Mouse (Mus musculus) limb, embryonic 10.5 days (tissue): ENCODE results near the gene Krtap27-1. TPM values are rescaled to one million over a fixed set of nuclear protein-coding genes. Genes with fewer than 3 reads are reported as not detected.

Experiments
- DNase-seq: peaks from one replicate; pipeline ENCODE4 v3.0.0-alpha.2; 2017; ENCODE audit warnings: low spot score
- H3K27ac ChIP-seq: fragments of 300-500 bp; sonication (generic); 2 replicates; pipeline ENCODE4 v1.5.1; 2016; ENCODE audit warnings: mild to moderate bottlenecking
- H3K27me3 ChIP-seq: fragments of 300-500 bp; sonication (generic); 2 replicates; pipeline ENCODE4 v1.6.1; 2016; ENCODE audit warnings: low read depth, mild to moderate bottlenecking; ENCODE audit not compliant: poor library complexity, severe bottlenecking
- H3K36me3 ChIP-seq: fragments of 300-500 bp; sonication (generic); 2 replicates; pipeline ENCODE4 v1.6.1; 2016; ENCODE audit warnings: mild to moderate bottlenecking, moderate library complexity
- H3K4me1 ChIP-seq: fragments of 300-500 bp; sonication (generic); 2 replicates; pipeline ENCODE4 v1.6.1; 2016
- H3K4me3 ChIP-seq: fragments of 300-500 bp; sonication (generic); 2 replicates; pipeline ENCODE4 v1.5.1; 2016; ENCODE audit warnings: mild to moderate bottlenecking, moderate library complexity
- H3K9me3 ChIP-seq: fragments of 300-500 bp; sonication (generic); replicated peaks from 2 replicates; pipeline ENCODE4 v1.6.1; 2016; ENCODE audit warnings: mild to moderate bottlenecking
- WGBS: fragments of 180-500 bp; shearing (Covaris S2); methylation state at CpG from one replicate; pipeline ENCODE4 v1.1.7; 2016; 5-methylcytosine and 5-hydroxymethylcytosine counted together
- polyA plus RNA-seq: library from polyadenylated mRNA; unstranded; fragments of >200 nt; fragmentation: Nextera tagmentation; extraction: Ambion mirVana; gene quantifications from 2 replicates; pipeline ENCODE4 v1.2.1, GENCODE M21; 2016

Gene Krtap27-1
- not detected in 2 replicates for polyA plus RNA-seq

DNA sequence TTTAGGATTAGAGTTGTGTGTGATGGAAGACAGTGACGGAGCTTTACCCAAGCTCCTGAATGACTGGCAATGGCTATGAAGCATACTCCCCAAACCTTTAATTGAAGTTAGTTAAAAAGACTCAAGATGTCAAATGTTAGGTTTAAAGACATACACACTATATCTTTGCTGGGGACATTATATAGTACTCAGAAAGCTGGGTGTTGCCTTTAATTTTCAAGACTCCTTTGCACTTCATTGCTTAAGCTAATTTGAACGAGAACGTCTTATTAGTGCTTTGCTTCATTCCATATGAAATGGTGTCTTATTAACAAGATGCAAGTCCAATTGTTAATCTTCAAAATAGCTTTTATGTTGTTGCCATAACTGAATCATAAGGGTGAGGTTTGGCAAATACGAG is at the start of gene Krtap27-1:
Gene Krtap27-1 (minus strand): TSS at position 101 of the 400 bp plus-strand sequence.
- H3K27me3 ChIP-seq = no peaks in the 10 kb centered on the region

GRCm38 (mm10) chr16:88720031-88720430 is 48.6 kb upstream of the Krtap27-1 start:
- DNase-seq = no peak
- WGBS = 43% methylated on average over 1 of the region's 1 CpGs
- H3K27ac ChIP-seq = no peak overlapping the region
- H3K36me3 ChIP-seq = no peaks in the 10 kb centered on the region
- no peaks in the 10 kb centered on the region for H3K9me3 ChIP-seq
- 0 out of 2 replicates have a peak, but pooled peaks cover 3% of the 10 kb centered on the region for H3K4me1 ChIP-seq
- H3K27me3 ChIP-seq = no peaks in the 10 kb centered on the region
- no peak overlapping the region for H3K4me3 ChIP-seq

More for the DNA sequence above, at the start of gene Krtap27-1:
- 85% methylated on average over 4 of the region's 4 CpGs for WGBS
- H3K4me1 ChIP-seq = no peaks in the 10 kb centered on the region
- H3K36me3 ChIP-seq = no peaks in the 10 kb centered on the region
- H3K27ac ChIP-seq = no peak within 1 kb of the TSS
- no peak for DNase-seq
- H3K4me3 ChIP-seq = no peak within 1 kb of the TSS
- no peaks in the 10 kb centered on the region for H3K9me3 ChIP-seq

DNA sequence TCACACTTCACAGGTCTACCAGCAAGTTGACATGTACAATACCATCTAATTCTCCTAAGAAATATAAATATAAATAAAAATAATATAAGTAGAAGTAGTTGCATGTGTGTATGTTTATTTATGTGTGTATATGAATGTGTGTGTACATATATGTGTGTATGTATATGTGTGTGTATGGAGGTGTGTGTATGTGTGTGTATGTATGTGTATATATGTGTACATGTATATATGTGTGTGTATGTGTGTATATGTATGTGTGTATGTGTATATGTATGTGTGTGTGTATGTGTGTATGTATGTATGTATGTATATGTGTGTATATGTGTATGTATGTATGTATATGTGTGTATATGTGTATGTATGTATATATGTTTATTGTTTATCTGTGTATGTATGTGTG is 45.1 kb upstream of the Krtap27-1 start:
- Histone ChIP-seq H3K4me1 (no peaks in the 10 kb centered on the region), H3K27me3 (no peaks in the 10 kb centered on the region), H3K36me3 (no peaks in the 10 kb centered on the region), H3K9me3 (no peaks in the 10 kb centered on the region), H3K4me3 (no peak overlapping the region), H3K27ac (no peak overlapping the region)
- no peak for DNase-seq

DNA sequence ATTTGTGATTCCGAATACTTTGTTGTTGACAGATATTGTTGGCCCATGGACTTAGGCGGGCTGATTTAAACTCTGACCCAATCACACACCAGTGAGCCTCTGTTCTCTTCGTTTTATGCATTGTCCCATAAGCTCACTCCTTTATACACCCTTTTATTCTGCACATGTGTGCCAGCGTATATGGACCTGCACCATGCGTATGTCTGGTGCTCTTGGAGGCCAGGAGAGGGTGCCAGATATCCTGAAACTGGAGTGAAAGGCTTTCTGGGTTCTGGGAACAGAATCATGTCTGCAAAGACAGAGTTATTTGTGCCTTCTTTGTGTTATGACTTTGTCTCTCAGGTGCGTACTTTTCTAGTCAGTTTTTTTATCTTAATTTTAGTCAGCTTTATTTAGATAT is 39.8 kb upstream of the Krtap27-1 start:
- Histone ChIP-seq H3K27me3 (no peaks in the 10 kb centered on the region), H3K36me3 (no peaks in the 10 kb centered on the region), H3K9me3 (no peaks in the 10 kb centered on the region), H3K4me3 (no peak overlapping the region), H3K4me1 (no peaks in the 10 kb centered on the region), H3K27ac (no peak overlapping the region)
- 87% methylated on average over 6 of the region's 6 CpGs for WGBS
- no peak for DNase-seq

DNA sequence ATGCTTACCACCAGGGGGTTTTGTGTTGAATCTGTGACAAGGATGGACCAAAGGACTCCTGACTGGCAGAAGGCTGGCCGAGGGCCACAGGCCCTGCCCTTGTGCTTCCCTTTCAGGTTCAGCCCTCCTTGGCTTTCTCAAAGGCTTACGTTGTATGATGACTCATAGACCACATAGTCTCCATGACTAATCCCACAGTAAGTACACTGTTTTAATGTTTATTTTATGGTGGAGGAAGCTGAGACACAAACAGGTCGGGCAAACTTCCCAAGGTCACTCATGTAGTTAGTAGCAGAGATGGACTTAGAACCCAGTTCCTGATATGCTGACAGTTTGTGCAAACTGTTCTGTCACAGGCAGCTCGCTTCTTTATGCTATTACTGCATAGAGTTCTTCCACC is 39.3 kb upstream of the Krtap27-1 start:
- H3K4me1 ChIP-seq = no peaks in the 10 kb centered on the region
- no peak for DNase-seq
- no peaks in the 10 kb centered on the region for H3K36me3 ChIP-seq
- H3K4me3 ChIP-seq = no peak overlapping the region
- no peak overlapping the region for H3K27ac ChIP-seq
- no peaks in the 10 kb centered on the region for H3K9me3 ChIP-seq
- 88% methylated on average over 4 of the region's 4 CpGs for WGBS
- H3K27me3 ChIP-seq = no peaks in the 10 kb centered on the region

- Histone ChIP-seq H3K4me1 (no peaks in the 10 kb centered on the region), H3K36me3 (no peaks in the 10 kb centered on the region), H3K27me3 (no peaks in the 10 kb centered on the region), H3K9me3 (no peaks in the 10 kb centered on the region), H3K4me3 (no peak within 1 kb of the TSS), H3K27ac (no peak within 1 kb of the TSS)
- WGBS = 90% methylated on average over 10 of the region's 10 CpGs
- no peak for DNase-seq
Observed at GRCm38 (mm10) chr16:88707496-88708012, 36.1 kb upstream of the Krtap27-1 start, which contains the start of gene 2310061N02Rik. Gene 2310061N02Rik (minus strand): TSS chr16:88707962.

GRCm38 (mm10) chr16:88701072-88701864 is 29.8 kb upstream of the Krtap27-1 start:
- H3K27me3 ChIP-seq = no peaks in the 10 kb centered on the region
- DNase-seq = peak; percentile 39
- no peaks in the 10 kb centered on the region for H3K36me3 ChIP-seq
- H3K27ac ChIP-seq = 0 out of 2 replicates have a peak overlapping the region, but pooled peaks have one; percentile 34
- peaks cover 9% of the 10 kb centered on the region for H3K4me1 ChIP-seq
- H3K4me3 ChIP-seq = no peak overlapping the region
- no peaks in the 10 kb centered on the region for H3K9me3 ChIP-seq
- 59% methylated on average over 4 of the region's 4 CpGs for WGBS

DNA sequence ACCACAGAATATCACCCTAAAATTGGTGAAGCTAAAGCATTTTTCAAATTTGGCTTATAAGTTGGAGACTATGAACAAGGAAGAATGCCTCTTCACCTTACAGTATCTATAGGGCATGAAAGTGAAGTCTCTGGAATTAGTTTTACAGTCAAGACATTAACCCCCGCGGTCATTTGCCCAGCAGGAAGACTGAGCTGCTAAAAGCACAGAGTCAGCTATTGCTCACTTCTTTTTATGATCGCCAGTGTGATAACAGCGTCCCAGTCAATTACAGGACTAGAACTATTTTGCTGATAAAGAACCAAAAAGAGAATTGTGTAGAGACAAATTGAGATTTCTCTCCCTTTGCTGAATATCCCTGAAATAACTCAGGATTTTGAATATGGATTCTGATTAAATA is 24.8 kb upstream of the Krtap27-1 start:
- Histone ChIP-seq H3K36me3 (no peaks in the 10 kb centered on the region), H3K27me3 (no peaks in the 10 kb centered on the region), H3K4me3 (no peak overlapping the region), H3K4me1 (peaks cover 6% of the 10 kb centered on the region), H3K27ac (no peak overlapping the region), H3K9me3 (no peaks in the 10 kb centered on the region)
- DNase-seq = no peak
- WGBS = 82% methylated on average over 4 of the region's 4 CpGs

- Histone ChIP-seq H3K4me1 (no peaks in the 10 kb centered on the region), H3K4me3 (no peak overlapping the region), H3K9me3 (no peaks in the 10 kb centered on the region), H3K27me3 (no peaks in the 10 kb centered on the region), H3K36me3 (no peaks in the 10 kb centered on the region), H3K27ac (no peak overlapping the region)
- 69% methylated on average over 2 of the region's 2 CpGs for WGBS
- DNase-seq = no peak
Observed at GRCm38 (mm10) chr16:88681282-88681681, 9.8 kb upstream of the Krtap27-1 start.

DNA sequence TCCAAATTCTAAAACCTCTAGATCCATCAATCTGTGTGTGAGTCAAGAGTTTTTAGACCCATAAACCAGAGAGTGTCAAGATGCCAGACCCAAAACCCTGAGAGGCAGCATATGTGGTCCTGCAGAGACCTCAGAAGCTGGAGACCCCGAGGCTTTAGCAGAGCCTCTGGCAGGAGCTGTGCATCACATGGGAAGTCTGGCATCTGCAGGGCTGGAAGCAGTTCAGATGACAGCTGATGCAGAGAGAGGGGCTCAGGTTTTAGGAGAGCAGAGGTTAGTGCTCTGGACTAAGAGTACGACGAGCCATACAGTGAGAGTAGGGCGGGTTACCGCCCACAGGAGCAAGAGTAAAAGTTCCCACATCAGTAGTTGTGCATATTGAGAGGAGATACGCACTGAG is 7.6 kb upstream of the Krtap27-1 start:
- H3K27ac ChIP-seq = no peak overlapping the region
- no peaks in the 10 kb centered on the region for H3K27me3 ChIP-seq
- H3K4me1 ChIP-seq = no peaks in the 10 kb centered on the region
- no peaks in the 10 kb centered on the region for H3K9me3 ChIP-seq
- DNase-seq = no peak
- WGBS = 85% methylated on average over 6 of the region's 6 CpGs
- H3K36me3 ChIP-seq = no peaks in the 10 kb centered on the region
- no peak overlapping the region for H3K4me3 ChIP-seq

GRCm38 (mm10) chr16:88657426-88657825 is 14.0 kb downstream of the Krtap27-1 start:
- H3K4me3 ChIP-seq = no peak overlapping the region
- no peaks in the 10 kb centered on the region for H3K27me3 ChIP-seq
- H3K9me3 ChIP-seq = no peaks in the 10 kb centered on the region
- H3K27ac ChIP-seq = no peak overlapping the region
- no peaks in the 10 kb centered on the region for H3K36me3 ChIP-seq
- no peak for DNase-seq
- H3K4me1 ChIP-seq = no peaks in the 10 kb centered on the region
- WGBS = 64% methylated on average over 1 of the region's 1 CpGs

- no peaks in the 10 kb centered on the region for H3K4me1 ChIP-seq
- no peaks in the 10 kb centered on the region for H3K9me3 ChIP-seq
- no peaks in the 10 kb centered on the region for H3K27me3 ChIP-seq
- no peak overlapping the region for H3K4me3 ChIP-seq
- H3K36me3 ChIP-seq = no peaks in the 10 kb centered on the region
- WGBS = 82% methylated on average over 2 of the region's 2 CpGs
- no peak for DNase-seq
- no peak overlapping the region for H3K27ac ChIP-seq
Observed at GRCm38 (mm10) chr16:88651952-88652351, 19.5 kb downstream of the Krtap27-1 start.

DNA sequence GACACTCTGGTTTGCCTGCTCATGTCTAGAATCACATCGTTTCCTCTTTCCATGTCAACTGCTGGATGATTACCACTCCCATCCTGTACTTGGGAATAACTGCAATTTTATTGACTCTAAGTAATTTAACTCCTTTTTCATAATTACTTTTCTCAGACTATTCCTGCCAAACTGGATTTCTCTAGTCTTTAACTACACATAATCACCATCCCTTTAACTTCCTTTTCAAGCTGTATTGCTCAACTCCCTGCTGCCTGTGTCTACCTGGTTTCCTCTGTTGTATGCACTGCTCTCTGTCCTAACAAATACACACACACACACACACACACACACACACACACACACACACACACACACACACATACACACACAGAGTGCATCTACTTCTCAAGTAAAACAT is 20.4 kb downstream of the Krtap27-1 start:
- H3K9me3 ChIP-seq = no peaks in the 10 kb centered on the region
- WGBS = 88% methylated on average over 1 of the region's 1 CpGs
- H3K27me3 ChIP-seq = no peaks in the 10 kb centered on the region

More for the DNA sequence above, 20.4 kb downstream of the Krtap27-1 start:
- Histone ChIP-seq H3K36me3 (no peaks in the 10 kb centered on the region), H3K4me3 (no peak overlapping the region), H3K4me1 (no peaks in the 10 kb centered on the region), H3K27ac (no peak overlapping the region)
- DNase-seq = no peak
